Mouse (Mus musculus): Measurements from ENCODE around the gene Tmcc1.

The Tmcc1 gene

DNA sequence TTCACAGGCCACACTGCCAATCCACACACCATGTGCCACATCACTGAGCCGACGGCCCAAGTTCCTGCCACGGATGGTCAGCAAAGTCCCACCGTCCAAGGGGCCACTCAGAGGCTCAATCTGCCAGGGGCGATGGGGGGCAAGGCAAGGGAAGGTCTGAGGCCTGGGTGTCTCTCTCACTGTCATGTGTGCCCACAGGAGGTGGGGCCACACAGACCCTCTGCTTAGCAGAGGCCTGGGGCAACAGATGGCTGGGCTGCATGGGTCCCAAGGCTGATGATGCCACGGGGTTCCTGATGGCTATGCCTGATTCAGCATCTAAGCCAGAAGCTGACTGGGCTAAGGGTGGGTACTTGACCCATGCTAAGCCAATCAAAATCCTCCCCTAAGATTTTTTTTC, 224.6 kb downstream of the Tmcc1 start:
- no peak for DNase-seq
